Mouse (Mus musculus) left cerebral cortex, adult 8-10 months (tissue): ENCODE data around the gene Lpin2. TPM values are rescaled to one million over a fixed set of nuclear protein-coding genes. Genes with fewer than 3 reads are reported as not detected.

Experiments used
- DNase-seq, 2 experiments: peaks; one replicate each; pipeline ENCODE4 v3.0.0; 2022; ENCODE audit warnings: low spot score in 2 of 2
- total RNA-seq, 4 experiments: library from RNA; stranded (reverse); gene quantifications; 2 replicates each; pipeline ENCODE4 v1.2.4; 2022

The Lpin2 gene
- total RNA-seq, 4 experiments from 2014 or later, result 72.6 to 86.2 (median 78.6) TPM

DNA sequence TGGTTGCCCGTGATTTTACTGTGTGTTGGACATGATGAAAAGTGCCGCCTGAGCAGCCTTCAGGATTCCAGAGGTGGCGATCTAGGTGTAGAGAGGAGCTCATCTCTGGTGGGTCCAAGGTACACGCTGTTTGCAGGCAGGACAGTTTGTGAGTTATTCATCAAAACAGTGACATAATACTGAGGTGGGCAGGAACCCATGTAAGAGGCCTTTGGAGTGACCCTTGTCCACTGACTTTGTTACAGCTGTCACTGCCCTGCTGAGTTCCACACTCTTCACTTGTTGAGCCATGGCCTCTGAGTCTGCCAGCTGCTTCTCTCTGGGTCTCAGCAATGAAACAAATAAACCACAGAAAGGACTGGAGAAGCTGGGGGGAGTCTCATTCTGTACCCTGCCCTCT lies 19.8 kb downstream of the Lpin2 start:
- DNase-seq, result no peak

DNA sequence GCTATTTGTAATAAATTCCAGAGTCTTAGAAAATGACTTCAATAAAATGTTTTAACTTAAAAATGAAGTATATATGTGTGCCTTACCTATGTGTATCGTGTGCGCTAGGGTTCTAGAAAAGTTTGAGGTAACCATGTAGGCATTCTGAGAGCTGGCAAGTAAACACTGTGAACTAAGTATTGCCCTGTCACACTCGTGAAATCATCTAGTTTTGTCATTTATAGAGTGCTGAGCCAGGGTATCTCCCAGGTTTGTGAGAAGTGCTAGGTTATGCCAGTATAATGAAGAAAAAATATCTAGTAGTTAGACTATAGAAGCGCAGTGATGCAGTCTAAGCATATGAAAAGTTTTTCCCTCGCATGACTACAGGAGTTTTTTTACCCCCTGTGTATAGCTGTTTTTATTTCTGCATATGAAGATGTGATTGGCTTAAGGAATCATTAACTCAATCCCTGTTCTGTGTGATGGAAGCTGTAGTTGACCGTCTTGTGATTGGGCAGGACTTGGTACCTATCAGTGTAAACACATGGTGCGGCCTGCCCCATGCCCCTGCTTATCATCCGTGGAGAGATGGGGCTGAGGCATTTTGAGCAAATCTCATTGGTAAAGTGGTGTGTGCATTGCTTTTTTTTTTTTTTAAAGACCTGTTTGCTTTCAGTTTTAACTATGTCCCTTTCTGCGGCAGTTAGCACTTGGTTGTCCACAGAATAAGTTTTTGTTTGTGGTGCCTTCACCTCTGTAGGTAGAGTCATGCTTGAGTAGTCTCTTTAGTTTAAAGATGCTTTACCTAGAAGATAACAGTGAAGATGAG lies 21.8 kb downstream of the Lpin2 start:
- DNase-seq, result no peak

DNA sequence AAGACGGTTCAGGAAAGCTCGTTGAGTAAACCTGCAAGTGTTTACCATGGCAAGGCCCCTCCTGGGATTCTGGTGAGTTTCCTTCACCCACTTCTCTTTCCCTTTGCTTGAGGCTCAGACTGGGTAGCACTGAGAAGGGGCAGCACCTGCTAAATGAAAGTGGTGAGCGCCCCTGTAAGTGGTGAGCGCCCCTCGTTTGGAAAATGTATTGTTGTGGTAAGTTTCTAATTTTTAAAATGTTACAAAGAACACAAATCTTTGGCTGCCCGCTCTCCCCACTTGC lies 22.4 kb downstream of the Lpin2 start:
- no peak for DNase-seq

DNA sequence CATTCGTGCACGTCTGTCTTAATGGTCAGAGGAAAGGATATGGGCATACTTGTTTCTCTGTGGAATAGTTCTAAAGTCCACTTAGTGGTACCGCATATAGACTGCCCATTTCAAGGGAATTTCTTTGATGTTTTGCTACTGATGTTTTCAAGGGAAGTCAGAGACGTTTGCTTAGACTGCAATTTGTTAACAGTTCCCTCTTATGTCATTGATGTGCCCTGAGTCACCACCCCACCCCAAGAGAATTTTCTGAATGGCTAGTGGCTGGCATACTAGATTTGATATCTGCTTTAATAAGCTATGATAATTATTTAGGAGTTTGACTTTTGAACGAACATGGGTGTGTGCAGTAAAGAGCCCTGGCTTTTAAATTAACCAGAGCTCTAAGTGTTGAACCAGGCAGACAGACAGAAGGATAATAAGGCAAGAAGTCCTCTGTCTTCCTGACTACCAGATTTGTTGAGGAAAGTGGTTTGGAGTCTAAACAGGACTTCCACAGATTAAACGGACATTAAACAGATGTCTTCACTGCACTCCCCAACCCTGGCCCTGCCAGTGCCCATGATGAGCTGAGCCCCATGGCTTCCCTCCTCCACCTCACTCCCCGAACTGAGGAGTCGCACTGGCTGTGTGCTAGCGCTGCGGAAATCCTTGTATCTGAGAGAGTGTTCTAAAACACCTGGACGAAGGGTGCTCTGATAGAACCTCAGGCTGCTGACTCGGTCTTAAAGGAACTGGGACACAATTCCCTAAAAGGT lies 24.0 kb downstream of the Lpin2 start:
- DNase-seq, result no peak

DNA sequence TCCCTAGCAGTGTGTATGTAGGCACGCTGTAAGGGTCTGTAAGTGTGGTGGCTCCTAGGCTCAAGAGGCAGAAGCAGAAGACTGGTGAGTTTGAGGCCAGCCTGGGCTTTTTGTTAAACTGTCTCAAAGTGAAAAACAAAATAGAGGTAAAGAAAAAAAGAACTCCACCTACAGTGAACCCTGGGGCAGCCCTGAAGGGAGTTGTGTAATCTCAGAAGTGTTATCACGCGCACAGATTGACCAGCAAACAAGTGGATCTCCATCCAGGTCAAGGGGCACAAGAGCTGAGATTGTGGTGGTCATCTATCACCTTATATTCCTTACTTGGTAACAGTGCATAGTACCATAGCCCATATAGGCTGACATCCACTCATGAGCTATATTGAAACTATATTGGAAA lies 24.9 kb downstream of the Lpin2 start:
- DNase-seq, result no peak

DNA sequence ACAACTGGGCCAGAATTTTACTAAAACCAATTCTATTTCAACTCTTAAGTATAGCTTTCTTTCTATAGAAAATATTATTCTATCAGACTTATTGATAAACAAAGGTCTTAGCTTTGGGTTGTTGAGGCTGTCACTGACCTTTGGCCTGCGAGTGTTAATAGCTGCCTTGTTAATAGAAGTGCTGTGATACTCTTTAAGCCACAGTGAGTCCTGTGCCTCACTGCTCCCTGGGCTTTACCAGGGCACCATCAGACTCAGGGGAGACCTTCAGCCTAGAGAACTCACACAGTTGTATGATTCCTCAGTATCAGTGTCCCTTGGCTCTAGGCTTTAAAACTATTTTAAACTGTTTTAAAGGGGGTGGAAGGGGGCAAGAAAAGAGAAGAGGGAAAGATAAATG lies 26.0 kb downstream of the Lpin2 start:
- DNase-seq, result no peak

DNA sequence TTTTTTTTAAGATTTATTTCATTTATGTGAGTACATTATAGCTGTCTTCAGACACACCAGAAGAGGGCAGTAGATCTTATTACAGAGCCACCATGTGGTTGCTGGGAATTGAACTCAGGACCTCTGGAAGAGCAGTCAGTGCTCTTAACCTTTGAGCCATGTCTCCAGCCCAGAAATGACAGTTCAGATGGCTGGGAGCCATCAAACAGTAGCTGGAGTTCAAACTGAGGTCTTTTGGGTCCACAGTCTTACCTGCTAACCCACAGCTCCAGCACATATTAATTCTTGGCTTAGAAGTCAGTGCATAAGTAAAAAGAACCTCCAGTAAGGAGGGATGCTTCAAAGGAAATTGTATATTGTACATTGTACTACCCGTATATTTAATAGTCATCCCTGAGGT lies 26.6 kb downstream of the Lpin2 start:
- DNase-seq, result no peak

DNA sequence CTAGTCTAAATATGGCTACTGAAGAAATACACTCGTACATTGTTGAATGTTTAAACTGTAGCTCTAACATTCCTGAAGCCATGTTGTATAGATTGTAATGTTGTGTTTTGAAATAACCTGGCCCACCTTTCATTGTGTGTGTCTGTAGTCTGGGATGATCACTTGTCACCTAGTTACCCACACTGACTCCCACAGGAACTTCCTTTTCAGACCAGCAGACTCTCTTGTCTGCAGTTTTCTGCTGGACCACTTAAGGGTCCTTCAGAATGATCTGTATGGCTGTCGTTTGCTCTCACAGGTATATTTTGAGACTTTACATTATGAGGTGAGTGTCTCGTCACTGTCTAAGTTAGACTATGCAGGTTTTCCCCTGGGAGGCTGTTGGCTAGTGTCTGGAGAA lies 27.6 kb downstream of the Lpin2 start:
- no peak for DNase-seq

DNA sequence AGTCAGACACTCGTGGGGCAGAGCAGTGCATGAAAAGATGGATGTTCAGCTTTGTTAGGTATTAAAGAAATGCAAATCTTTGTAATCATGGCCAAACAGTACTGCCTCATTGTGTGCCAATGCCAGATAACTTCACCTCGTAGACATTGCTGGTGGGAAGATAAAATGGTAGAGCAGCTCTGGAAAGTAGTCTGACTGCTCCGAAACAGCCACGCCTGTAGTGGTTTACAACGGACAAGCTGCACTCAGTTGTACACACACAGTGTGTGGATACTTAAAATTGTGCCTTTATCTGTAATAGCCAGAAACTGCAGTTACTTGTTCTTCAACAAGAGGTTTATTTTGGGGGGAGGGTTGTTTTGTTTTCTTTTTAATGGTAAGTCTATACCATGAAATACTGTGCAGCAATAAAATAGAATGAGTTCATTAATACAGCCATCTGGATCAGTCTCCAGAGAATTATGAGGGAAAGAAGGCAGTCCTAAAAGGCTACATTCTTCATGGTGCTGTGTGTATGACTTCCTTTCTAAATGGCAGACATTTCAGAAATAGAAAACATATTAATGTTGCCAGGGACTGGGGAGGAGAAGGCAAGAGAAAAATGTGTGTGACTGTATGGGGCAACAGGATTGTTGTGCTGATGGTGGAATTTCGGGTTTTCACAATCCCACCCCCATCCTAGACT lies 29.7 kb downstream of the Lpin2 start:
- DNase-seq, result no peak

DNA sequence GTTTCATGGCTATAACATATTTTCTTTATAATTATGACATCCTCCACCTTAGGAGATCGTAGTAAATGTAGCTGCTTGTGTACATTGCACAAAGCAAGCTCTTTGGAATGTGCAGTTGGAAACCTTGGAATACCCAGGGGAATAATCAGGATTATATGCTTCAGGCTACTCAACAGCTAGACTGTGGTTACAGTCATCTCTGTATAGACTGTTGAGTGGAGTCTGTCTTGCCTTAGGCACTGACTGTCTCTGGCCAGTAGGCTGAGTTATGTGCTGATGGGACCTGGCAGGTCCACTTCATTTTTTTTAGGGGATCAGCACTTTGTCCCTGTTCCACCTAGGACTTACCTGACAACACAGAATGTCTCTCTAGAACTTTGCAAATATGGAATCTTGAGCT lies 31.3 kb downstream of the Lpin2 start:
- DNase-seq, result no peak

DNA sequence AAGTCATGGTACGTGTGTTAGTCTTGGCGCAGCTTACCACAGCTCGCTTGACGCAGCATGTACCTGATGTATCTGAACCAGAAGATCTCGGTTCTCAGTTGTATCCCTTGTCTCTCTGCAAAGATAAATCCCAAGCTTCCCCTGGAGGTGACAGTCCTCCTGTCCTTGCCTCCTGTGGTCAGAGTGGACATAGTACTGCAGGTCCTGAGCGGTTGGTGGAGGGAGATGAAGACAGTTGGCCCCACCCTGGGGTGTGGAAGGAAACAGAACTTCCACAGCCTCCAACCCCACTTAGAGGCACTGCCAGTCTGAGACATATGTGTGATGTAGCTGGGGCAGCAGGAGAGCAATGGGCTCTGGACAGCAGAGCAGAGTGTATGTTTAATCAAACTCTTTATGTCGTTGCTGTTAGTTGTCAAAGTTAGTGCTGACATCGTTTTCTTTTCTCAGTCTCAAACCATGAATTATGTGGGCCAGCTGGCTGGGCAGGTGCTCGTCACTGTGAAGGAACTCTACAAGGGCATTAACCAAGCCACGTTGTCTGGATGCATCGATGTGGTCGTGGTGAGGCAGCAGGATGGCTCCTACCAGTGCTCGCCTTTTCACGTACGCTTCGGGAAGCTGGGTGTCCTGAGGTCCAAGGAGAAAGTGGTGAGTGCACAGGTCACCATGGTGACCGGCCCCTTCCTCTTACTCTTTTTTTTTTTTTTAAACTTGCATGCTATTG lies 32.3 kb downstream of the Lpin2 start:
- DNase-seq, result no peak

DNA sequence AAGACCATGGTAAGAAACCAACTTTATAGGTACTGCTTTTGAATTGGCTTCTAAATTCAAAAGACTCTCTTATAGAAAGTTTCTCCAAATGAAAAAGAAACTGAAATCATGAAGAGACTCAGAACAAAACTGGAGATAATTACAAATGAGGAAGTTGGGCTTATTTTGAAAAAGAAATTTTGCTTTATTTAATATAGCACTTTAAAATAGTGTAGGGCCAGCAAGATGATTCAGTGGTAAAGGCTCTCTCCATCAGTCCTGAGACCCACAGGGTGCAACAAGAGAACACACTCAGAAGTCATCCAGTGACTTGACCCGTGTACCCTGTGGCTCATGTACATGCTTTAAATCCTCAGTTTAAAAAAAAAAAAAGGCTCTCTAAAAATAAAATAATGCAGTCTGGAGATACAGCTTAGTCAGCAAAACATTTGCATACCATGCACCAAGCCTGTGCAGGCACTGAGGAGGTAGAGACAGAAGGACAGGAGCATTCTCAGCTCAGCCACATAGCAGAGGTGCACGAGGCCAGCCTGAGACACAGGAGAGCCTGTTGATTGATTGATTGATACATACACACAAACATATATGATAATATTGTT lies 33.0 kb downstream of the Lpin2 start:
- no peak for DNase-seq

DNA sequence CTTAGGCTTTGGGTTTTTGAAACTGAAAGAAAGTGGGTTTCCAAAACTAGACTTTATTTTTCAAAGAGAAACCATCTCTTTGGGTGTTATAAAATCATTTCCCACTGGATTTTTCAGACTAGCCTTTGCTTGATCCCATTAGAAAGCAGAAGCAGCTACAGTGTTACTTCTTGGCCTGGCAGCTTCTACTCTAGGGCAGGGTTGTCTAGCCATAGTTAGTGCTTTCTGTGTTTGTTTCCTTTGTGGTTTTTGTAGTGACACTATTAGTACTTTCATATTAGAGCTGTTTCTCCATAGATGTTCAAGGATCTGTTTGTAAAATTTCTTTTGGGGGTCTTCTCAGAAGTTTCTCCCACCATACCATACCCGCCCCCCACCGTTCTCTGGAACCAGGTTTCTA lies 33.9 kb downstream of the Lpin2 start:
- DNase-seq, result no peak

DNA sequence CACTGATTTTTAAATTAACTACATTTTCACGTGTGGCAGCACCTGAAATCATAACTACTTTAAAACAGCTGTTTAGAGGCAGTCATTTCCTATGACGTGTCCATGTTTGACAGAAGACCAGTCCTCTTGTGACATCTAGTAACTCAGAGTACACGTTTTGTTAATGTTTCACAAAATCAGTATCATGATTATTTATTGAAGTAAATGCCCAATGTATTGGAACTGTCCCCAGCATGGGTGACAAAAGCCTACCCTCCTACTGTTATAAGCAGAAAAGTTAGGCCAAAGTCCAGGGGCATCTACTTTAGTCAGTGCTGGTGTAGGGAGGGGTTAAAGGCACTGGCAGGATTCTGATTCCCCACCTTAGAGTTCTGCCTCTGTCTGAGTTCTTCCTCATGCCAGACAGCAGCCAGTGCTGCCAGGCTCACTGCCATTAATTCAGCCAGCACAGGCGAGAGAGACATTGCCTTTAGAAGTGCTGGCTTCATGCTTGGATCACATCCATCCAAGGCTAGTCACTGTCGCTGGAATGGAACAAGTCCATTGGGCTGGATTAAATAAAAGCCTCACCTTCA lies 34.8 kb downstream of the Lpin2 start:
- no peak for DNase-seq

DNA sequence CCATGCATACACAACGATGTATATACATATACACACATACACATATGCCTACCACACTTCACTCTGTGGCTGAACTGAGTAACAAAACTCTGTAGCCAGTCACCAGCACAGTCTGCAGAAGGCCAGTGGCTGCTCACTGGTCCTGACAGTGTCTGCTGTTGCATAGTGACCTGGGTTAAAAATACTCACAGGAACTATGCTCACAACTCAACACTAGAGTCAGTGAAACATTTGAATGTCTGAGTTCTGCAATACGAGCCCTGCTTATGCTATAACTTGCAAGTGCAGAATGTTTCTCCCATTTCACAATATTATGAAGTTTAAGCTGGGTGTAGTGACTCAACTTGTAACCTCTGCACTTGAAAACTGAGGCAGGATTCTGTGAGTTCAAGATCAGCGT lies 39.0 kb downstream of the Lpin2 start:
- DNase-seq, result no peak

DNA sequence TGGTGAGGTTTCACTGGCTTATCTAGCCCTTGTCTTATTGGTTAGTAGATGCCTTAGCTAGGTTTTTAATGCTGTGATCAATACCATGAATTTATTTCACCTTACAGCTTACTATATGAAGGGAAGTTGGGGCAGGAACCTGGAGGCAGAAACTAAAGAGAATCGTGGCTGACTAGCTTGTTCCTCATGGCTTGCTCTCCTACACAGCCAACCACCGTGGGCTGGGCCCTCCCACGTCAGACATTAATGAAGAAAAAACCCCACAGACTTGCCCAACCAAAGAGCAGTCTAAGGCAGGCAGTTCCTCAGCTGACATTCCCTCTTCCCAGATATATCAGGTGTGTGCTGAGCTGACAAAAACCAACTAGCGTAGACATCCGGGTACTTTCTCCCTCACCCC lies 41.3 kb downstream of the Lpin2 start:
- DNase-seq, result no peak

DNA sequence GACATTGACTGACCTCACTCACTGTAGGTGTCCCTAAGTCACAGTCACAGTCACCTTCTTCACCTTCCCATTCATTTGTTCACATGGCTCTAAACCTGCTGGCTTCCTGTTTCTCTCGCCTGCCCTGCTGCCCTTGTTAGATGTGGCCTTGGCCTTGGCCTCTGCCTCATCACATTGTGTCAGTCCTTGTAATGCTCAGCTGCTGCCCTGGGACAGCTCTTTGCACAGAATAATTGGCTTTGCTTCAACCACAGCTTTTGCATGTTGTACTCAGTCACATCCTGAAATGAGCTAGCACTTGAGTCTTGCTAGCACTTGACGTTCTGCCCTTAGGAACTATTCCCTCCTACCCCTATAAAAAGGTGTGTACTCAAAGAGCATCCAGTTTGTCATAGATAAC lies 42.2 kb downstream of the Lpin2 start:
- DNase-seq, result no peak

DNA sequence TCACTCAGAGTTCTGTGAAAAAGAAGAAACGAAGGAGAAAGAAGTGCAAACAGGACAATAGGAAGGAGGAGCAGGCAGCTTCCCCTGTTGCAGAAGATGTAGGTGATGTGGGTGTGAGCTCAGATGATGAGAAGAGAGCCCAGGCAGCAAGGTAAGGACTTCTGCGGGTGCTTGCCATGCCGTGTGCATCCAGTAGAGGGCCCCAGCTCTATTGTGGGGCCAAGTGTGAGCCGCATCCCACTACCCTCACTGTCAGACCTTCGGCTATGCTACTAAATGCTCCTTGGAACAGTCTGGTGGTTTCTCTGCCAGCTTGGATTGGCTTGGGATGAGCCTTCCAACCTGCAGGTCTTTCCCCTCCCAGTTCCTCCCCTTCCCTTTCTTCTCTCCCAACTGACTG lies 42.7 kb downstream of the Lpin2 start:
- no peak for DNase-seq

DNA sequence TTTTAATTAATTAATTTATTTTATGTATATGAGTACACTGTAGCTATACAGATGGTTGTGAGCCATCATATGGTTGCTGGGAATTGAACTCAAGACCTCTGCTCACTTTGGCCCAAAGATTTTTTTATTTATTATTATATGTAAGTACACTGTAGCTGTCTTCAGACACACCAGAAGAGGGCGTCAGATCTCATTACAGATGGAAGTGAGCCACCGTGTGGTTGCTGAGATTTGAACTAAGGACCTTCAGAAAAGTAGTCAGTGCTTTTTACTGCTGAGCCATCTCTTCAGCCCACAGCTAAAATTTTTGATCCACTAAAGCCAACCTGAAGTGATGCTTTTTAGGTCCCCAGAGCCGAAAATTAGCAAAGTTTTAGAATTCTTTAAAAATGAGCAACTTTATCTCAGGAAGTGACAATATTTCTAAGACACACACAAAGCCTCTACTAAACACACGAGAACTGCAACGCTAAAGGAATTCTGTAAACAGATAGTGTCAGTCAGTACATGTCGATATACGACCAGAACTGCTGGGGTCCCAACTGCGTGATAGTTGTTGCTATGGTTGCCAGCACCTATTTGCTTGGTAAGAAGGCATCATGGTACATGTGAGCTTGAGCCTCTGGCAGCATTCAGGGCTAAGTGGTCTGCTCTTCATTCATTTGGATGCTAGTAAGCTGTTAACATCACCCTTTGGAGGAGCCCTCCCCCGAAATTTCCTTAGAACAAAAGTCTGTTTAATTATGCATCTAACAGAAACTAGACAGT lies 45.0 kb downstream of the Lpin2 start:
- DNase-seq, result no peak

DNA sequence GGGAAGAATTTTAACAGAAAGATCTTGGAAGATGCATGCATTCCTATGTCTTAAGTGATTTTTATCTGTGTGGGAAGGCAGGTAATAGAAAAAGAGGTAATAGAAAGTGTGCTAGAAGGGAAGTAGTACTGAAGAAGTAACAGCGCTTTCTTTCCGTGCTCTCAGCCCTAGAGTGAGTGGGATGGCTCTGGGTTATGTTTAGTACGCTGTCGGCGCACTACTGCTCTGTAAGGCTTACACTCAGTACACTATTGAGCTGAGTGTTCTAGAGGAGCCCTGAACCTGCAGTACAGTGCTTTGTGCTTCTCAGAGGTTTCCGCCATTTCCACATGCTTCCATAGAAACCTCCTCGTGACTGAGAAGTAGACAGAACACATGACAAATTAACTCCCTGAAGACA lies 46.3 kb downstream of the Lpin2 start:
- DNase-seq, result no peak
